Comparison of ENCODE assay signal across 7 mouse cellular contexts in genomic region chr13:38144962-38145713, GRCm38 (mm10). TPM values are rescaled to one million over a fixed set of nuclear protein-coding genes. Genes with fewer than 3 reads are reported as not detected.
A peak's percentile ranks its signal among the peaks of the same experiment; 100 is the strongest.
DNase-seq lines count a peak whose midpoint lies in the region; ATAC-seq lines count a peak whose summit lies in the region.

No protein-coding gene starts in this region.

- H3K36me3 ChIP-seq in hindbrain, embryonic 10.5 days: no peaks in the 10 kb centered on the region
- no peaks in the 10 kb centered on the region for H3K36me3 ChIP-seq in limb, embryonic 13.5 days

- H3K4me2 ChIP-seq in limb, embryonic 13.5 days (replicated peaks): peak overlapping the region; percentile 56

- peaks cover 65% of the 10 kb centered on the region for H3K27me3 ChIP-seq in hindbrain, embryonic 10.5 days (ENCODE audit: insufficient read depth, poor library complexity, severe bottlenecking)
- peaks cover 44% of the 10 kb centered on the region for H3K27me3 ChIP-seq in limb, embryonic 13.5 days

- 9% methylated on average over 20 of the region's 20 CpGs for WGBS in hindbrain, embryonic 10.5 days
- 7% methylated on average over 20 of the region's 20 CpGs for WGBS in limb, embryonic 13.5 days

- H3K9me3 ChIP-seq in hindbrain, embryonic 10.5 days: no peaks in the 10 kb centered on the region
- no peaks in the 10 kb centered on the region for H3K9me3 ChIP-seq in limb, embryonic 13.5 days

- peak overlapping the region; percentile 25 for H3K4me3 ChIP-seq in hindbrain, embryonic 10.5 days
- peak overlapping the region; percentile 20 for H3K4me3 ChIP-seq in limb, embryonic 13.5 days

- ATAC-seq in limb, embryonic 13.5 days (ENCODE audit: low FRiP score, low read depth): no peak

- no peak overlapping the region for H3K9ac ChIP-seq in limb, embryonic 13.5 days

- no peak overlapping the region for H3K27ac ChIP-seq in hindbrain, embryonic 10.5 days
- no peak overlapping the region for H3K27ac ChIP-seq in limb, embryonic 13.5 days

- peaks cover 5% of the 10 kb centered on the region; the same call in 1 of the 2 replicates for H3K4me1 ChIP-seq in hindbrain, embryonic 10.5 days (replicated peaks)
- H3K4me1 ChIP-seq in limb, embryonic 13.5 days: peaks cover 8% of the 10 kb centered on the region; the same call in 1 of the 2 replicates

- peak; percentile 40 for DNase-seq in embryo, embryonic 9.5 days (ENCODE audit: extremely low spot score)
- peak; percentile 27 for DNase-seq in hindbrain, embryonic 10.5 days (ENCODE audit: low spot score)
- peak; percentile 26 for DNase-seq in neural tube, embryonic 10.5 days (ENCODE audit: extremely low spot score, low spot score)
- no peak for DNase-seq in c-Kit-positive CD71-positive TER-119-positive erythroid progenitor cells, embryonic 14.5 days (ENCODE audit: low spot score)
- no peak for DNase-seq in Muller cell, postnatal 12 days (ENCODE audit: inconsistent ontology term)
- DNase-seq in left cerebral cortex, adult 8-10 months (ENCODE audit: low spot score in 2 of 2): no peak

RNA-seq across cellular contexts. Expression of gene Dsp, which starts 6.0 kb away (rescaled TPM):
- 0.98 and 1.3 TPM in 2 replicates for polyA plus RNA-seq in hindbrain, embryonic 10.5 days (2016; fragmentation: Nextera tagmentation; extraction: Ambion mirVana)
- 7.3 and 7.7 TPM in 2 replicates for polyA plus RNA-seq in limb, embryonic 13.5 days (2015; fragmentation: Nextera tagmentation; extraction: Ambion mirVana)
- under 1 TPM; 0.32 to 0.63 (median 0.34) TPM for total RNA-seq in left cerebral cortex, adult 8-10 months (2022)

RNA-seq across cellular contexts. Expression of gene Snrnp48, which starts 59.6 kb away (rescaled TPM):
- polyA plus RNA-seq in hindbrain, embryonic 10.5 days (2016; fragmentation: Nextera tagmentation; extraction: Ambion mirVana): 25.2 and 34.3 TPM in 2 replicates
- polyA plus RNA-seq in limb, embryonic 13.5 days (2015; fragmentation: Nextera tagmentation; extraction: Ambion mirVana): 42.8 and 43.9 TPM in 2 replicates
- 10 to 100 TPM; 15.4 to 21.9 (median 18.8) TPM for total RNA-seq in left cerebral cortex, adult 8-10 months (2022)

Comparison
In these comparisons a context has a peak if more than half of its experiments do, and no peak if none do; other contexts are left out.
1. DNase-seq: peak in embryo, embryonic 9.5 days (single experiment), hindbrain, embryonic 10.5 days (single experiment) and neural tube, embryonic 10.5 days (single experiment); none in c-Kit-positive CD71-positive TER-119-positive erythroid progenitor cells, embryonic 14.5 days (single experiment), Muller cell, postnatal 12 days (single experiment) and left cerebral cortex, adult 8-10 months (0 of 2).